Mouse (Mus musculus): ENCODE results near the gene Hnrnpa1.
"Not testable (repeated sequence)": the region's sequence is repeated elsewhere in the genome, so short reads cannot be mapped to it uniquely, and the experiment has no call there.

Hnrnpa1 gene

GRCm38 (mm10) chr15:103241071-103242018 lies 1.1 kb downstream of the Hnrnpa1 start:
- not testable (repeated sequence) for DNase-seq (ENCODE audit: low spot score)

GRCm38 (mm10) chr15:103242885-103243284 lies 2.7 kb downstream of the Hnrnpa1 start:
- DNase-seq (ENCODE audit: low spot score) = no peak

- DNase-seq (ENCODE audit: low spot score) = no peak
Observed at GRCm38 (mm10) chr15:103245616-103246015, 5.4 kb downstream of the Hnrnpa1 start.

- DNase-seq (ENCODE audit: low spot score) = no peak
Observed at GRCm38 (mm10) chr15:103247078-103247781, 7.0 kb downstream of the Hnrnpa1 start.

GRCm38 (mm10) chr15:103247782-103248400 lies 7.7 kb downstream of the Hnrnpa1 start:
- no peak for DNase-seq (ENCODE audit: low spot score)

GRCm38 (mm10) chr15:103248401-103249313 lies 8.4 kb downstream of the Hnrnpa1 start:
- DNase-seq (ENCODE audit: low spot score) = no peak

- DNase-seq (ENCODE audit: low spot score) = not testable (repeated sequence)
Observed at GRCm38 (mm10) chr15:103249511-103249910, 9.3 kb downstream of the Hnrnpa1 start.

GRCm38 (mm10) chr15:103250195-103250740 lies 10.0 kb downstream of the Hnrnpa1 start:
- no peak for DNase-seq (ENCODE audit: low spot score)

GRCm38 (mm10) chr15:103251595-103251994 lies 11.4 kb downstream of the Hnrnpa1 start:
- DNase-seq (ENCODE audit: low spot score) = no peak

GRCm38 (mm10) chr15:103252660-103253059 lies 12.4 kb downstream of the Hnrnpa1 start:
- no peak for DNase-seq (ENCODE audit: low spot score)

GRCm38 (mm10) chr15:103253352-103253751 lies 13.1 kb downstream of the Hnrnpa1 start:
- no peak for DNase-seq (ENCODE audit: low spot score)

GRCm38 (mm10) chr15:103255169-103255568 lies 14.9 kb downstream of the Hnrnpa1 start:
- no peak for DNase-seq (ENCODE audit: low spot score)

- DNase-seq (ENCODE audit: low spot score) = no peak
Observed at GRCm38 (mm10) chr15:103256210-103256986, 16.2 kb downstream of the Hnrnpa1 start.

- DNase-seq (ENCODE audit: low spot score) = peak; percentile 67
Observed at GRCm38 (mm10) chr15:103257790-103258728, 17.8 kb downstream of the Hnrnpa1 start, which contains the start of gene Nfe2. Gene Nfe2 (minus strand): TSS chr15:103258403.

- no peak for DNase-seq (ENCODE audit: low spot score)
Observed at GRCm38 (mm10) chr15:103259162-103259561, 18.9 kb downstream of the Hnrnpa1 start.

GRCm38 (mm10) chr15:103259989-103260388 lies 19.8 kb downstream of the Hnrnpa1 start:
- no peak for DNase-seq (ENCODE audit: low spot score)

- no peak for DNase-seq (ENCODE audit: low spot score)
Observed at GRCm38 (mm10) chr15:103264794-103265193, 24.6 kb downstream of the Hnrnpa1 start.

- no peak for DNase-seq (ENCODE audit: low spot score)
Observed at GRCm38 (mm10) chr15:103268903-103269302, 28.7 kb downstream of the Hnrnpa1 start.
